Mouse (Mus musculus): ENCODE data around the gene Zfp106.
"Not testable (repeated sequence)": the region's sequence is repeated elsewhere in the genome, so short reads cannot be mapped to it uniquely, and the experiment has no call there.

Gene Zfp106

GRCm38 (mm10) chr2:120563235-120563990 lies at the start of gene Zfp106:
Gene Zfp106, minus strand, starts transcription at chr2:120563843.
- peak; percentile 85 for DNase-seq (ENCODE audit: extremely low read depth, low read depth)

- DNase-seq (ENCODE audit: extremely low read depth, low read depth) = peak; percentile 77
Observed at GRCm38 (mm10) chr2:120608830-120609723, 45.4 kb upstream of the Zfp106 start, which contains the start of the genes Haus2 and Lrrc57. Gene Haus2, plus strand, starts transcription at chr2:120609383. Gene Lrrc57, minus strand, starts transcription at chr2:120609520.

GRCm38 (mm10) chr2:120606021-120606690 lies 42.5 kb upstream of the Zfp106 start:
- DNase-seq (ENCODE audit: extremely low read depth, low read depth) = peak; percentile 41

GRCm38 (mm10) chr2:120599506-120599905 lies 35.9 kb upstream of the Zfp106 start:
- DNase-seq (ENCODE audit: extremely low read depth, low read depth) = no peak

- DNase-seq (ENCODE audit: extremely low read depth, low read depth) = no peak
Observed at GRCm38 (mm10) chr2:120597734-120598133, 34.1 kb upstream of the Zfp106 start.

GRCm38 (mm10) chr2:120592227-120592626 lies 28.6 kb upstream of the Zfp106 start:
- no peak for DNase-seq (ENCODE audit: extremely low read depth, low read depth)

DNA sequence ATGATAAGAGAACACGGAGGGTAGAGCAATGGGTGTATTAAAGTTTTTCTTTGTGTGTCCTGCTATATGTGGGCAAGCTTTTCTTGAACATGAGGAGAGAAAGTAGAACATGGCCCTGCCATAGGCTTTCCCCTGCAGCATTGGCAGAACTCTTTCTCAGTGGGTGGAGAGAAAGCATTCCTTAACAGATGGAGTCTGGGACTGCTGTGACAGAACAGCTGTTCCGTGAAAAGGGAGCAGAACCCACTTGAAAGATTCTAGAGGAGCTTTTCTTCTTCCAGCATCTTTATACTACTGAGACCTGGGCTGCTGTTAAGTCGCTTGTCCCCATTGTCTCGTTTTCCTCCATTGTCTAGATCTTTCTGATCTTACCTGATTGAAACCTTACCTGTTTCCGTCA lies 26.1 kb upstream of the Zfp106 start:
- no peak for DNase-seq (ENCODE audit: extremely low read depth, low read depth)

DNA sequence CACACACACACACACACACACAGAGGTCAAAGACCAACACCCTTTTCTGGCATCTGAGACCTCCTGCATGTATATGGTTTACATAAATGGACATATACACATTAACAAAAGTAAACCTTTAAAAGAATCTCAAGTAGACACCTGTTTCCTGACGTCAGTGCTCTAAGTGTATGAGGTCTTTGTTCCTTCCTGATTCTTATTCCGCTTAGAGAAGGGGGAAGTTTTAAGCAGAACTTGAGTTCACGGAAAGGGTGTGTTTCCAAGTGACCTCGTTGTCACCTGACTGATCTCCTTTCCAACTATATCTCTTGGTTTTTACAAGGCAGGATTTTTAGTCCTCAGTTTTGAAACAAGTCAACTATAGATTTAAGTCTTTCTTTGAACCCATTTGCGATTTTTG lies 14.6 kb upstream of the Zfp106 start:
- peak; percentile 90 for DNase-seq (ENCODE audit: extremely low read depth, low read depth)

- DNase-seq (ENCODE audit: extremely low read depth, low read depth) = no peak
Observed at GRCm38 (mm10) chr2:120577799-120578198, 14.2 kb upstream of the Zfp106 start.

DNA sequence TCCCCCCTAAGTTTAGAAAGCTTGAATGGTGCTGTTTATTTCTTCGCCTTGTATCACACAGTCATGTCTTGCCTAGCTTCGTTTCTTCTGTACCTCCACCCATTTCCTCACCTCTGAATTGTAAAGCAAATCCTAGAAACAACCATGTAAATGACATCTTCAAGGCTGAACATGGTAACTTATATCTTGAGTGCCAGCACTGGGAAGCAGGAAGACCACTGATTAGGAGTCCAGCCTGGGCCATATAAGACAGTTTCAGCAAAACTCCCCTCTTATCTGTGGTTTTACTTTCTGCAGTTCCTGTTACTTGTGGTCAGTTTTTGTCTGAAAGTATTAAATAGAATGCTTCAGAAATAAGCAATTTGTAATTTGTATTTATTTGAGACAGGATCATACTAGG lies 12.3 kb upstream of the Zfp106 start:
- peak; percentile 93 for DNase-seq (ENCODE audit: extremely low read depth, low read depth)

DNA sequence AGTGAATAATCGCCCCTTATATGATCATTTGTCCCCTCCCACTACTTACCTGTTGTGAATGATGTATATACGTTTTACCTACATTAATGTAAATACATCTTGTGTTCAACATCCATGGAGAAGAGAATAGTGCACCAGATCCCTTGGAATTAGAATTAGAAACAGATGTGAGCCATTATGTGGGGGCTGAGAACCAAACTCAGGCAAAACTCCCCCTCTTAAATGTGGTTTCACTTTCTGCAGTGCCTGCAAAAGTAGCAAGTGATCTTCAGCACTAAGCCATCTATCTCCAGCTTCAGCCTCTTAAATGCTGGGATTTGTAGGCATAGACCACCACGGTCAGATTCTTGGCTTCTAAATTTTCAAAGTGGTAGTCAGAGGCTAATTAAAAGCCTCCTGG lies 11.5 kb upstream of the Zfp106 start:
- DNase-seq (ENCODE audit: extremely low read depth, low read depth) = no peak

GRCm38 (mm10) chr2:120572161-120572560 lies 8.5 kb upstream of the Zfp106 start:
- DNase-seq (ENCODE audit: extremely low read depth, low read depth) = not testable (repeated sequence)

- no peak for DNase-seq (ENCODE audit: extremely low read depth, low read depth)
Observed at GRCm38 (mm10) chr2:120571081-120571480, 7.4 kb upstream of the Zfp106 start.

GRCm38 (mm10) chr2:120567798-120568320 lies 4.2 kb upstream of the Zfp106 start:
- DNase-seq (ENCODE audit: extremely low read depth, low read depth) = no peak

GRCm38 (mm10) chr2:120566886-120567797 lies 3.5 kb upstream of the Zfp106 start, which contains the start of gene Snap23:
Gene Snap23, plus strand, starts transcription at chr2:120567671.
- peak; percentile 85 for DNase-seq (ENCODE audit: extremely low read depth, low read depth)

DNA sequence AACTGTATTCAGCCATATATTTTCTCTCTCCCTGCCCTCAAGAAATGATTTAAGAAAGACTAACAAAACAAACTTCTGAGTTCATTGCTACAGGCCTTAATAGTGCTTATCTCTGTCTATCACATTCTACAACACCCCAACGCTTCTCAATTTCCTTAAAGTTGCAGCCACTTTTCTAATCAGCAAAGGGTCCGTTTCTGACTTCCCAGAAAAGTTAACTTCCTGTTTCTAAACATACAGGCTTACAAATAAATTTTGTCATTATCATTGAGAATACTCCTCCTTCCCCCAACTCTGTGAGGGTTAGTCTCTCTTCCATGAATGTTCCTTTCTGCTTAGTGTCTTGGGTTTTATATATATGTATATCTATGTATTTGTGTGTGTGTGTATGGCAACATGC lies 1.7 kb upstream of the Zfp106 start:
- DNase-seq (ENCODE audit: extremely low read depth, low read depth) = peak; percentile 98

- DNase-seq (ENCODE audit: extremely low read depth, low read depth) = not testable (repeated sequence)
Observed at GRCm38 (mm10) chr2:120564548-120565188, 1.0 kb upstream of the Zfp106 start.

DNA sequence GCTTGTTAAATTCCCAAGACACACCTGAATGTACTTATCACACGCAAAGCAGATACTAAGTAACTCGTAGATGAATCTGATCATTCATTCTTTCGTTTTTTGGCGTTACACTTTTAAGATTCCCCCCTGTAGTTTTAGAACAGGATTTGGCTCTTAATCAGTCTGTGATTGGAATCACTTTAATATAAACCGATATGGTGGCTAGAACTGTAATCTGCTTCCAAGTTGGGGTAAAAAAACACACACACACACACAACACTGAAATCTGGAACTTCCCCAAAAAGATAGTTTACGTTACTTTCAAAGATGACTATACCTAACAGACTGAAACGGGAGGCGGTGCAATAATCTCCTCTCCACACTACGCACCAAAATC lies 796 bp downstream of the Zfp106 start:
- no peak for DNase-seq (ENCODE audit: extremely low read depth, low read depth)

DNA sequence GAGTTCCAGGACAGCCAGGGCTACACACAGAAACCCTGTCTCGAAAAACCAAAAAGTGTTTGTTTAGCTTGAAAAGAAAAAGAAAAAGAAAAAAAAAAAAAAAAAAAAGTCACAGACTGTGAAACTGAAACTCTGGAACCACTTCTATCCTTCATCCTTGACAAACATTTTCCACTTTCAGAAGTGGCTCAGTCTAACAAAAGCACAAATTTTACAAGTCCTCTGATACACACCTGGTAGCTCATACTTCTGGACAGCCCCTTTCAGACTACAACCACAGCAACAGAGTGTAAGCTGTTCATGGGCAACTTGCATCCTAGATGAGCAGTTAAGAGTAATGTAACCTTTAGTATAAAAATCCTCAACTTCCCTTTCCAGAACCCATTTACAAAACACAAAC lies 2.1 kb downstream of the Zfp106 start:
- no peak for DNase-seq (ENCODE audit: extremely low read depth, low read depth)

- DNase-seq (ENCODE audit: extremely low read depth, low read depth) = no peak
Observed at GRCm38 (mm10) chr2:120558813-120559212, 4.8 kb downstream of the Zfp106 start.
